Mouse (Mus musculus): ENCODE data around the gene Gm136.
"Not testable (repeated sequence)": the region's sequence is repeated elsewhere in the genome, so short reads cannot be mapped to it uniquely, and the experiment has no call there.

Gene Gm136

DNA sequence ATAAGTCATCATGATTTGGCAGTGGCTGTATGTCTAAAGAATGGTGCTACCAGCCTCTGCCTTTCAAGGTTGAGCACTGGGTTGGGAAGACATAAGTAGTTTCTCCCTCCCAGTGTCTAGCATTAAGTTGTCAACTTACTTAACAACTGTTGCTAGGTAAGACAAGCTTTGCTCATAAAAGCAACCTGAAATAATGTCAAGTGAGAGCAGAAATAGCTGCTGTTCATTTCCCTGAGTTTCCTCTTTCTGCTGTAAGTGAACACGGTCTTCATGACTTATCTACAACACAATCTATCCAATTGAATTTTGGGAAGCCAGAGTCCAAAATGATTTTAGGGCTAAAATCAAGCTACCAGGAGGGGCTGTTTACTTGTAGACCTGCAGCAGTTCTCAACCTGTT lies at the start of gene Gm136:
Gm136 (minus strand) TSS at position 101 of the 400 bp plus-strand sequence.
- no peak for DNase-seq (ENCODE audit: low spot score in 2 of 2)

DNA sequence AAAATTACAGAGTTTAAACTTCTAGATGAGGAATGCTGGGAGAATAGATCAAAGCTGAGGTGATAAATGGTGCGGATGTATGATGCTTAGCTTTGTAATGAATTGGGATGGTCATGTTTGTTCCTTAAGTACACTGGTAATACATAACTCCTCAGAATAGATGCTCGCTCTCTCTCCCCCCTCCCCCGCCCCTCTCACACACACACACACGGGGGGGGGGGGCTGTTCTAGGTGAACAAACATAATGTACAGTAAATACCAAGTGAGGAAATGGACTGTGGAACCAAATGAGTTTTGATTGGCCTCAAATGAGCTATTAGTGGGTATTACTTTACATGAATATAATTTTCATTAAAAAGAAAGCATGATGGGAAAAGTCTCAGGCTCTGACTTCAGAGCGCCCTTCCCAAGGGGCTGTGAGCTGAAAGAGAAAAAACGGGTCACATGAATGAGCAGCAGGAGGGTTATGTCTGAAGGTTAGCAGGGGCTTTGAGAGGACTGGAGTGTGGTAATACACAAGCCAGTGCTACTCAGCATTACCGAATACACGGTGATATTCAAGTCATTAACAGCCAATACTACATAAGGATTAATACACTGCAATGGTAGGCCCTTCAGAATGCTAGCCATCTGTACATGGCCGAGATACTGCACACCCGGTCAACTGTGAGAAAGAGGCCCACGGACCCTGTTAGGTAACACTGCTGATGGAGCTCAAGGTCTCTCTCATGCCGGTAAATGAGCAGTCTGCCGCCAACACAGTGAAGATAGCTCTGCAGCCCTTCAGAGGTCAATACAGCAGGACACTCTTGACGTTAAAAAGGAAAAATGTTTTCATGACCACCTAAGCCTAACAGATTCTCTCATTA lies 45.3 kb upstream of the Gm136 start:
- no peak for DNase-seq (ENCODE audit: low spot score in 2 of 2)

DNA sequence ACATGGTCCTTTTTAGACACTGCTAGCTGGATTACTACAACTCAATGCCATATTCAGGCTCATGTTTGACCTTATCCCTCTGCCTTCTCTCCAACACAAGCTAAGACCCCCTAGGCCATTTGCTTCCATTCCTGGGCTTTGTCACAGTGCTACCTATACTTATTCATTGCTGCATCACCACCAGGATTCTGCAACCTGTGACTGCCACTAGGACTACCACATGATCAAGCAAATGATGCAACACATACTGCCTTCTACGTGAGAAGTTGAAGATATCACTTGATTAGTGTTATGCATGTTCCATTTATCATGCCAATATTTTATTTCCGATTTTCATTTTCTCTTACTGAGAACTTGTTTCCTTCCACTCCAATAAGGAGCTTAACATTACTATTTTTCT lies 41.9 kb upstream of the Gm136 start:
- no peak for DNase-seq (ENCODE audit: low spot score in 2 of 2)

DNA sequence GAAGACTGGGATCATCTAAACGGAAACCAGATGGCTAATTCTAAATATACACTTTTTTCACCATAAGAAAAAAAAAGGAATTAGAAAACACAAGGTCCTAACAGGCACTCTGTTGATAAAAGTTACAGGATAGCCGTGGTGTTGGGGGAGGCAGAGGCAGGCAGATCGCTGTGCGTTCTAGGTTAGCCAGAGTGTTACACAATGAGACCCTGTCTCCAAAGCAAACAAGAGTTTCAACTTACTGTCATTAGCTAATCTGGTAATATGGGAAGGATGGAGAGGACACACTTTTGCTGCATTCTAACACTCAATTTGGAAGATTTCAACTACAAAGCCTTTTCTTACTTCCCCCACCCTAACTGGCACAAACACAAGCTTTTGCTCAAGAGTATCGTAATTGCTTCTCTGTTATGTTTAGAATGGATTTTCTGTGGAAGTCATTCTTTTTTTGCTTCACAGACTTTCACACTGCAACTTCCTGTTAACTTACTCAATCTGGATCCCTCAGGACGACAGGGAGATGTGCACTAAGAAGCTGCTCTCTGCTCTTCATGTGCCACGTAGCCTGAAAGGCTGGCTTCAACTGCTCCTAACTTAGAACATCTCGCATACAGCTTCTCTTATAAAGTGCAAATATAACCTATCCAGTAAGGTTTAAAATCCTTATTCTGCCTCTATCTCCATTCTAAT lies 41.4 kb upstream of the Gm136 start:
- no peak for DNase-seq (ENCODE audit: low spot score in 2 of 2)

DNA sequence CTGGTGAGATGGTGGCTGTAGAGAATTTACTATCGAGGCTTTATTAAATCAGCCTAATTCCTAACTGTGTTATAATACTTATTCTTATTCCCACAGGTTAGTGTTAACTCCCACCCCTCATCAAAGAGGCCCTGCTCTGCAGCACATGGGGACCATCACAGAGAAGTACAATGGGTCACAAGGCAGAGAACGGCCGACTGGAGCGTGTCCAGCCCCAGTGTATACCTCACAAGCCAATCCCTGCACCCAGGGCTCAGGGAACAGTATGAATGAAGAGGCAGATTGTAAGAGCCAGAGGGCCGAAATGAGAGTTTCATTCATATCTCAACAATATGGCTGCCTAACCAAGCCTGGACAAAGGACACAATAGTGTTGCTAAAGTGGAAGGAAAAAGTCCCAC lies 40.2 kb upstream of the Gm136 start:
- DNase-seq (ENCODE audit: low spot score in 2 of 2) = no peak

DNA sequence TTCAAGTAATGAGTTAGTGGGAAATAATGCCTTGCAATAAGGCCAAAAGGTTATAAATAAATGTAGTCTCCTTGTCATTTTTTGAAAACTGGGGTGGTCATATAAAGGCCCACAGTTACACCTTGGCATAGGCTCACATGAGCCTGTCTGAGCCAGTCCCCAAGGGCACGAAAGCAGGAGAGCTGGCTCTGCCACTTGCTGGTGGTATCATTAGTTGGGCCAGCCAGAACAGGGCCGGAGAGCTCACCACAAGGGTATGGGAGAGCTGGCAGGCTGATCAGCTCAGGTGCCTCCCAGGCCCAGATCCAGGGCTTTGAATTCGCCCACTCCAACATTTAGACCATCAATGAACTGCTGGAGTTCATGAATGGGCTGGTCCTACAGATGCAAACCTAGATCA lies 30.4 kb upstream of the Gm136 start:
- no peak for DNase-seq (ENCODE audit: low spot score in 2 of 2)

DNA sequence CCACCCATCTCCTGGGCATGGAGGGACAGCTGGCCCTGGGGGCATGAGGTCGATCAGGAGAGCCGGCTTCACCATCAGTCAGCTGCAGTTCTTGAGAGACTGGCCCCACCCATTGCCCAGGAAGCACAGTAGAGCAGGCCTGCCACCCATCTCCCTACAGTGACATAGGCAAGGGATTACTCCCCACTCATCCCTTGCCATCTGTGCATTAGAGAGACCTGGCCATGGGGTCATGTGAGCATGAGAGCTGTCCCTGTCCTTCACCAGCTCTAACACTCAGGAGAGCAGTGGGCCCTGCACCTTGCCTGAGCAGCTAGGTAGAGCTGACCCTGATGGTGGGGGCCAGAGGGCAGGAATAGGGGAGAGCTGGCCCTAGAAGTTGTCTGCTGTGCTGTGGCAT lies 29.6 kb upstream of the Gm136 start:
- no peak for DNase-seq (ENCODE audit: low spot score in 2 of 2)

DNA sequence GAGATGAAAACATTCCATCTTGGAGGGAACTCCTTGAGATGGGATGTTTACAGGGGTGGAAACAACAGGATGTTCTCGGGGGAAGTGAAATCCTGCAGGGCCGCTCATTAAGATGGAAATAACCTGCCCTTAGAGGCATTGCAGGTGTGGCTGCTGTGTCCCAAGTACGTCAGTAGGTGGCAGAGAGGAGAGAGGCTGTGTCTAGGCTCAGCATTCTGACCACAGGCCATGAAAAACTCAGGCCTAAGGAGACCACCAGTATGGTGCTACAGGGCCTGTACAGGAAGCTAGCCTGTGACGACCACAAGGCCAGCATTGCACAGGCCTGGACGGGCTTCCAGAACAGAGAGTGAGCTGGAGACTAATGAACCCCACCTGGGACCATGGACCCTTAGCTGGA lies 28.8 kb upstream of the Gm136 start:
- DNase-seq (ENCODE audit: low spot score in 2 of 2) = peak in 1 of 2 experiments; percentile 13

DNA sequence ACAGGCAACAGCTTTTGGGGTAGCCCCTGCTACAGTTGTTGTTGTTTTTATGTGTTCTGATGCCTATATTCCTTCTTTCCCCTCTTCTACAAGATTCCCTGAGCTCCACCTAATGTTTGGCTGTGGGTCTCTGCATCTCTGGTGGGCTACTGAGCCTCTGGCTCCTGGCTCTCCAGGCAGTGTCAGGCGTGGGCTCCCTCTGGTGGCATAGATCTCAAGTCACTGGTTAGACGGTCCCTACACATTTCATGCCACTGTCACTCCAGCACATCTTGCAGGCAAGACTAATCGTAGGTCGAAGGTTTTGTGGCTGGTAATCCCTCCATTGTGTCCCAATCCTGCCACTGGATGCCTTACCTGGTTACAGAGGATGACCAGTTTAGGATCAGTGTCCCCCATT lies 26.7 kb upstream of the Gm136 start:
- no peak for DNase-seq (ENCODE audit: low spot score in 2 of 2)

DNA sequence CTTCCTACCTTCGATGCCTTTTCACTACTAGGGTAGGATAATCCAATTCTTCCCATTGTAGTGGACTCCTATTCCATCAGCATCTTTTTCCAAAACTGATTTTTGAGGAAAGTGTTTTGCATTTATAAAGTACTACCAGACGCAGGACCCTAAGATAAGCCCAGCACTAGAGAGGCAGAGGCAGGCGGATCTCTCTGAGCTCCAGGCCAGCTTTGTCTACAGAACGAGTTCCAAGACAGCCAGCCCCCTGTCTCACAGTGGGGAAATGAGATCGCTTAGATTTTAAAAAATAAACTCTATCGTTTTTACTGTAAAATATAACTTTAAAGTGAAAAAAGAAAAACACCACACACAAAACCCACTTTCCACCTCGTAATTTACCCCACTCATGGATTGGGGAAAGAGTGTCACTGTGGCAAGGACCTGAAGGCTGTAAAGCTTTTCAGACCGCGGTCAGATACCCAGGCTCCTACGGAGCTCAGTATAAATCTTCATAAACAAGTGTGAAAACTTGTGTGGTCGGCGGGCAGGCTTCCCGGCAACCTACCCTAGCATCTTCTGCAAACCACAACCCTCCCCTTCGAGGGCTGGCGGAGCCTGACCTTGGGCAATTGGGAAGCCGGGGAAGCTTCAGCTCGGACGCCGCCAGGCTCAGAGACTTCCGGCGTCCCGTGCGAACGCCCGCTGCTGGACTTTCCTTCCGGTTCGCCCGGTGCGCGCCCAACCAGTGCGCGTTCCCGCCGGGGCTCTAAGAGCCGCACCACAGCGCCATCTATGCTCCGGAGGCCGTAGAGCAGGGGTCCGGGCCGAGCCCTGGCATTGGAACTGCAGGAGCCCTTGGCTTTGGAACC lies 21.8 kb upstream of the Gm136 start, which contains the start of gene Smim8:
Smim8 (minus strand) TSS at position 747 of the 851 bp plus-strand sequence.
- peak; percentile 84 to 88 for DNase-seq (ENCODE audit: low spot score in 2 of 2)

DNA sequence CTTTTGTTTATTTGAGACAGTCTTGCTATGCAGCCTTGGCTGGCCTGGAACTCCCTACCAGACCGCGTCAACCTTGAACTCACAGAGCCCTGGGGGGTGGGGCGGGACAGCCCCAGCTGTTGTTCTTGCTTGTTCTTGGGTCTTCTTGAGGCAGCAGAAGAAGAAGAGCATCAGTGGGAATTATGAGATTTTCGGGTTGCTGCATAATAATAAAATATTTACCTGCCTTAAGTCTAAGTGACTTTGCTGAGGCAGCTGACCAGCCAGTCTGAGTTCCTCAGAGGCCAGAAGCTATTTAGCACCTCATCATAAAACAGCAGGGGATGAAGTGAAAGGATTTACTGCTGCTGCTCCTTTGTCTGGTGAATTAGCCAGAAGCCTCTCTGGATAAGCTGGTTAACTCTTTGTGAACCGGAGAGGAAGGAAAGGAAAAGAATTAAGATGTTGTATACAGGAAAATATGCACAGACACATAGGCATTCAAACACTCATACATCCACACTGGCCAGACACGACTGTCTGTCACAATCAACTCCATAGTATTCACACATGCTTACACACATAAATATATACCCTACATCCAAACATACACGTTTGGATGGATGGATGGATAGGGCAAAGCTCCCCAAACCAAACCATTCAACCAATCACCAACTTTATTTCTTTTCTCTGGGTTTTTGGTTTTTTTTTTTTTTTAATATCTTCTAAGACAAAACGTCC lies 15.7 kb upstream of the Gm136 start:
- DNase-seq (ENCODE audit: low spot score in 2 of 2) = no peak

DNA sequence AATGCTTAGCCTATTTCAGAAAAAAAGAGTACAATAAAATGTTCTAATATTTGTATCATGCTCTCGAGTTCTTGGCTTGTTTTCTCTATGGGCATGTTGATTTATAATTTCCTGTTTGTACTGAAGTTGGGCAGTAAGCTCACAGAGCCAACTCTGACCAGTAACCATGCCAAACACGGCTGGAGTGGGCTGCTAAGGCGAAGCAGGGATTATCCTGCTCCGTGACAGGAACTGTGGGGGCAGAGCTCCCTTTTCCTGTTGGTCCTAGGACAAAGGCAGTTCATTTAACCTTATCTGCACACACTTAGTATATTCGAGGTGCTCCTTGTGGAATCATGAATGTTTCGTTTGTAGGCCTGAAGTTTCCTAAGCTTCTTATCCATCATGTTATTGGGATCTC lies 6.8 kb downstream of the Gm136 start:
- DNase-seq (ENCODE audit: low spot score in 2 of 2) = no peak

DNA sequence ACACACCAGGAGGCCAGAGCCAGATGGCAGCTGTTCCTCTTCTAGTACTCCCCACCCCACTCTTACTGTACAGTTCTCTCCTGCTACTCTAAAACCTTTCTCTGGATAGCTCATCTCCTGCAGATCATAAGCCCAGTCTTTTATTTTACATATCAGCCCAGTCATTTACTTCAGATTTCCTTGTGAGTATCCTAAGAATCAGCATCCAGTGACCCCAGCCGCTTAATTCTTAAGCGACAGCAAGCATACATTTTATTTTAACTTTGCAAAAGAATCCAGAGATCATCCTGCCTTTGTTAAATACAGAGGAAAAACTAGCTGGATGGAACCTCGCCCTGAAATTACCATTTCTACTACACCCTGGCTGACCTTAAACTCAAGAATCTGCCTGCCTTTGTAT lies 21.6 kb downstream of the Gm136 start:
- no peak for DNase-seq (ENCODE audit: low spot score in 2 of 2)

DNA sequence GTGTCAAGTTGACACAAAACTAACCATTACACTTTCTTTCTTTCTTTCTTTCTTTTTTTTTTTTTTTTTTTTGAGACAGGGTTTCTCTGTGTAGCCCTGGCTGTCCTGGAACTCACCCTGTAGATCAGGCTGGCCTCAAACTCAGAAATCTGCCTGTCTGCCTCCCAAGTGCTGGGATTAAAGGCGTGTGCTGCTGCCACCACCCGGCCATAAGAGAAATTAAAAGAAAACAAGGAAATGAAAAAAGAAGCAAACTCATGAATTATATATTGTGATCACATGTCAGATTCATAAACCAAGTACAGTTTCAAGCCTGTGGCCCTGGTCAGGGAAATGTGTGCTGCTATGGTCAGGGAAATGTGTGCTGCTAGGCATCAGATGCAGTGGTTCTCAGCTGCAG lies 22.6 kb downstream of the Gm136 start:
- DNase-seq (ENCODE audit: low spot score in 2 of 2) = not testable (repeated sequence)

DNA sequence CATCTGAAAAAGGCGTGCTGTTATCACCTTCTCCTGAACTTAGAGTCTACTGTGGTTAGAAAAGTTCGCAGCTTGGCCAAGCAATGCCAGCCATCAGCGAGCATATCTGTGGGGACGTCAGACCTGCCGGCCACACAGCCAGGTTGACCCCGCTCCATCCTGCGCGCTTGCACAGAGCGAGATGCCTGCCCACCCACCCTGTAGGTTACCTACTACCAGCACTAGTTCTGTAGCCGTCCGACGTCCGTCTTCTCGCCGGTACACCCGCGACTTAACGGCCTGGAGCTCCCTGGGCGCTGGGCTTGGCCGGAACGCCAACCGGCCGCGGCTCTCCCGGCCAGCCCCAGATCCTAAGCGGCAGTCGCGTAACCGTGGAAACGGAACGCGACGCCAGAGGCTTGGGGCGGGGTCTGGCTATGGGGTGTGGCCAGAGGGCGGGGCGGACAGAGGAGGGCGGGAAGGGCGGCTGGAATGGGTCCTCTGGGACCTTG lies 26.2 kb downstream of the Gm136 start, which contains the start of gene Cfap206:
Cfap206 (minus strand) TSS at position 356 of the 491 bp plus-strand sequence.
- no peak for DNase-seq (ENCODE audit: low spot score in 2 of 2)

DNA sequence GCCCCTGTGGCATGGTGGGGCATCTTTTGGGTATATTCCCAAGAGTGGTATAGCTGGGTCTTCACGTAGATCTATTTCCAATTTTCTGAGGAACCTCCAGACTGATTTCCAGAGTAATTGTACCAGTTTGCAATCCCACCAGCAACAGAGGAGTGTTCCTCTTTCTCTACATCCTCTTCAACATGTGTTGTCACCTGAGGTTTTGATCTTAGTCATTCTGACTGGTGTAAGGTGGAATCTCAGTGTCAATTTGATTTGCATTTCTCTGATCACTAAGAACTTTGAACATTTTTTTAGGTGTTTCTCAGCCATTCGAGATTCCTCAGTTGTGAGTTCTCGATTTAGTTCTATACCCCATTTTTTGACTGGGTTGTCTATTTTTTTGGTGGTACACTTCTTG lies 30.4 kb downstream of the Gm136 start:
- not testable (repeated sequence) for DNase-seq (ENCODE audit: low spot score in 2 of 2)

DNA sequence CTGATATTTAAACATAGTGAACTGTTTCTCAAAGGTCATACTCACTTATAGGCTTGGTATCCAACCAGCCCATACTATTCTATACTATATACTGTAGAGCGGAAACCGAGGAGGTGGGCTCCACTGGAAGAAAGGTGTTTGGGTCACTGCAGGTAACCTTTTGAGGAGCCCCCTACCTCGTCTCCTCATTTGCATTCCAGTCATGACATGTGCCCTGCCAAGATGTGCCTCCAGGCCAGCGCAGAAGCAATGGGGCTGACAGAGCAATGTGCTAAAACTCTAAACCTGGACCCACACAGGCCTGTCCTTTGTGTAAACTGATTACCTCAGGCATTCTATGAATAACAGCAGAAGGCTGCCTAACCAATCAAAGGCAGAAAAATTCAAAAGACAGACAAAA lies 31.8 kb downstream of the Gm136 start:
- no peak for DNase-seq (ENCODE audit: low spot score in 2 of 2)

DNA sequence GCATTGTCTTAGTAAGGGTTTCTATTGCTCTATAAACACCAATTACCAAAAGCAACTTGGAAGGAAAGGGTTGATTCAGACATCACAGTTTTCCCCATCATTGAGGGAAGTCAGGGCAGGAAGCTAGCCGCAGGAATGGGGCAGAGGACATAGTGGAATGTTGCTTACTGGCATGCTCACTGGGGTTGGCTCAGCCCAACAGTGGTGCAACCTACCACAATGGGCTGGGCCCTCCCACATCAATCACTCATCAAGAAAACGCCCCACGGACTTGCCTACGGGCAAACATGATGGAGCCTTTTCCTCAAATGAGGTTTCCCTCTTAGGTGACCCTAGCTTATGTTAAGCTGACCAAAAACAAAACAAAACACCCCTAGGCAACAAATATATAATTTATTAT lies 32.9 kb downstream of the Gm136 start:
- no peak for DNase-seq (ENCODE audit: low spot score in 2 of 2)

DNA sequence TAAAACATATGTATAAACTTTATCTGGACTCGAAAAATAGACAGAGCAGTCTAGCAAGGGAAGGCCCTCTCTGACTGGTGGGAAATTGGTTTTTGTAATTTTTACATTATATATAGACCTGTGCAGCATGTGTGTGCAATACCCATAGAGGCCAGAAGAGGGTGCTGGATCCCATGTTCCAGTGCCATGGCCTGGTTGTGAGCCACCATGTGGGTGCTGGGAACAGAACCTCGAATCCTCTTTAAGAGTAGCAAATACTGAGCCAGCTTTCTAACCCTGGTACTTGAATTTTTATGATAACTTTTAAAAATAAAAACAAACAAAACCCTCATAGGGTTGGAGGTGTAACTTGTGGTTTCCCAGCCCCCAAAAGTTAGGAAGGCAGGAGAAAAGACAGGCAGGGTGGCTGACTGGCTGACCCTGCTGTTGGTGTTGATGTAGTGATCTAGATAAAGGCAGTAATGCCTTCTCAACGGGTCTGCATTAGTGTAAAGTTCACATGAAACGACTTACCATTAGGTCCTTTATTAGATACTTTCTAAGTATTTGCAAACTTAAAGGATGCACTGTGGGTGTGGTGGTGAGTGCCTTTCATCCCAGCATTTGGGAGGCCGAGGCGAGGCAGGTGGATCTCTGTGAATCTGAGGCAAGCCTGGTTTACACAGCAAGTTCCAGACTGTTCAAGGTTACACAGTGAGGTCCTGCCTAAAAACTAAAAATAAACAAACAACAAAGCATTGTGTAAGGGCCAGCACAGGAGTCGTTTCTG lies 35.8 kb downstream of the Gm136 start:
- no peak for DNase-seq (ENCODE audit: low spot score in 2 of 2)

DNA sequence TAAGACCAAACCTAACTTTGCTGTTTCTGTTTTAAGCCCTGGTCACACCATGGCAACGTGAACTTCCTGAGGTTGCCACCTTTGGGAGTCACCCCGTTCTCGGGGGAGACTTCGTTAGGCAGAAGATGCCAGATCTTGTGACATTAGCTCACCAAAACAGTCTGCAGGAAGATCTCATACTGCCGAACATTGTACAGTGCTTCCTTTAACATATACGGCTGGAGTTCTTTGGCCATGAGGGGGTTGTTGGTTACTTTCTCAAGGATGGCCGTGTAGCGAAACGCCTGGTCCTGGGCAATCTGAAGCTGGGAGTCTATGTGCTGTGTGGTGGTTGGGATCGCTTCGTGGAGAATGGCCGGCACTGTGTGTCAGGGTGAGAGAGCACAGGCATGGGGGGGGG lies 36.6 kb downstream of the Gm136 start:
- DNase-seq (ENCODE audit: low spot score in 2 of 2) = no peak

DNA sequence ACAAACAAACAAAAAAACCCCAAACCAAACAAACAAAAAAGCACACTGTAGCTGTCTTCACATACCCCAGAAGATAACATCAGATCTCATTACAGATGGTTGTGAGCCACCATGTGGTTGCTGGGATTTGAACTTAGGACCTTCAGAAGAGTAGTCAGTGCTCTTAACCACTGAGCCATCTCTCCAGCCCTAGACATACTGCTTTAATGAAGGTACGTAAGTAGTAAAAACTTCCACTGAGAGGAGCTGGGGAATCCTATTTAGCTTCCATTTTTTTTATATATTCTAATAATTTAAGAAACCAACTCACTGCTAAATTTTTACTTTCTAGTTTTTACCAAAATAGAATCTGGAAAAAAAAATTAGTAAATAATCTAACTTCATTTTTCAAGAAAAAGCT lies 41.0 kb downstream of the Gm136 start:
- no peak for DNase-seq (ENCODE audit: low spot score in 2 of 2)
